Mouse (Mus musculus) liver, embryonic 16.5 days (tissue): ENCODE results near the gene Dyx1c1. TPM values are rescaled to one million over a fixed set of nuclear protein-coding genes. Genes with fewer than 3 reads are reported as not detected.

Source experiments
- ATAC-seq: fragments of 200-750 bp; cut with Nextera tagmentation; 2 replicates; pipeline ENCODE4 v1.8.0; 2017; ENCODE audit warnings: low read depth, mild to moderate bottlenecking, moderate number of reproducible peaks, moderate library complexity
- H3K27ac ChIP-seq: fragments of 300-500 bp; sonication (generic); 2 replicates; pipeline ENCODE4 v1.5.1; 2014; ENCODE audit warnings: mild to moderate bottlenecking, low read length
- H3K27me3 ChIP-seq: fragments of 300-500 bp; sonication (generic); 2 replicates; pipeline ENCODE4 v1.6.1; 2014; ENCODE audit warnings: low read depth, low read length, mixed read lengths; ENCODE audit not compliant: control insufficient read depth, insufficient read depth
- H3K36me3 ChIP-seq: fragments of 300-500 bp; sonication (generic); 2 replicates; pipeline ENCODE4 v1.6.1; 2014; ENCODE audit warnings: mild to moderate bottlenecking; ENCODE audit not compliant: control insufficient read depth, insufficient read depth
- H3K4me1 ChIP-seq: fragments of 300-500 bp; sonication (generic); 2 replicates; pipeline ENCODE4 v1.6.1; 2014; ENCODE audit warnings: low read depth, low read length, mixed read lengths; ENCODE audit not compliant: control insufficient read depth
- H3K4me2 ChIP-seq: fragments of 300-500 bp; sonication (generic); 2 replicates; pipeline ENCODE4 v1.6.1; 2014; ENCODE audit warnings: low read depth, low read length, mixed read lengths
- H3K4me3 ChIP-seq: fragments of 300-500 bp; sonication (generic); 2 replicates; pipeline ENCODE4 v1.5.1; 2014; ENCODE audit warnings: low read depth, mild to moderate bottlenecking, low read length
- H3K9ac ChIP-seq: fragments of 300-500 bp; sonication (generic); 2 replicates; pipeline ENCODE4 v1.6.1; 2014; ENCODE audit warnings: low read depth, low read length
- H3K9me3 ChIP-seq: fragments of 300-500 bp; sonication (generic); replicated peaks from 2 replicates; pipeline ENCODE4 v1.6.1; 2016; ENCODE audit warnings: low read length; ENCODE audit not compliant: control insufficient read depth
- WGBS: fragments of 180-500 bp; shearing (Covaris S2); extraction: QIAGEN DNeasy Blood & Tissue Kit; methylation state at CpG from one replicate; pipeline ENCODE4 v1.1.7; 2014; ENCODE audit not compliant: insufficient replicate concordance; 5-methylcytosine and 5-hydroxymethylcytosine counted together
- polyA plus RNA-seq: library from polyadenylated mRNA; unstranded; fragments of >200 nt; fragmentation: Nextera tagmentation; extraction: Ambion mirVana; gene quantifications from 2 replicates; pipeline ENCODE4 v1.2.1, GENCODE M21; 2015

Dyx1c1 gene
- polyA plus RNA-seq, 1 experiment from 2014 or later, result 0.05 TPM

DNA sequence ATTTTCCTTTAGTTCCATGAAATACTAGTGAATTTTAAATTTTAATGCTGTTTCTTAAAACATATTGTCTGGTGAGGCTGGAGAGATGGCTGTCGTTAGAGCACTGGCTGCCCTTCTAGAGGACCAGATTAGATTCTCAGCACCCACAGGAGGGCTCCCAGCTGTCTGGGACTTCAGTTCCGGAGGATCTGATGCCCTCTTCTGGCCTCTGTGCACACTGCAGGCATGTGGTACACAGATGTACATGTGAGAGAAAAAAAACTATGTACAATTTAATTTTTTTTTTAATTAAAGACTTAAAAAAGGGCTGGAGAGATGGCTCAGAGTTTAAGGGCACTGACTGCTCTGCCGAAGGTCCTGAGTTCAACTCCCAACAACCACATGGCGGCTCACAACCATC is 23.3 kb upstream of the Dyx1c1 start:
- H3K4me2 ChIP-seq, result no peak overlapping the region
- H3K4me3 ChIP-seq, result no peak overlapping the region
- H3K9me3 ChIP-seq, result no peaks in the 10 kb centered on the region
- H3K9ac ChIP-seq, result no peak overlapping the region
- no peaks in the 10 kb centered on the region for H3K27me3 ChIP-seq
- H3K36me3 ChIP-seq, result no peaks in the 10 kb centered on the region
- H3K4me1 ChIP-seq, result no peaks in the 10 kb centered on the region
- no peak overlapping the region for H3K27ac ChIP-seq
- 63% methylated on average over 4 of the region's 4 CpGs for WGBS
- no peak for ATAC-seq

DNA sequence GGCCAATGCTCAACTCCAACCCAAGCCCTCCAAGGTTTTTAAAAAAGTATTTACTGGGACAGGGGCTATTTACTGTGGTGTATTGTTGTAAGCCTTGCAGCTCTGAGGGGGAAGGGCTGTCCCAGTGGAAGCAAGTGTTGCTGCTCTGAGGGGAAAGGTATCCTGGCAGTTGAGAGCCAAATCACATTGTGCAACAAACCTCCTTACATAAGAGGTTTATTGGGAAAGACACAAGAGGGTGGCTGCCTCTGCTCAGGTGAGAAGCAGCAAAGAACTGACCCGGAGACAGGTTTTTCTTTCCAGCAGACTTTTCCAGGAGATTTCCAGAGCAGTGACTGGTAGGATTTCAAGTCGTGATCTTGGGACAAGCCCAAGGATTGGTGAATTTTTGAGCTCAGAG is 22.3 kb upstream of the Dyx1c1 start:
- Histone ChIP-seq H3K4me1 (no peaks in the 10 kb centered on the region), H3K4me3 (no peak overlapping the region), H3K27ac (no peak overlapping the region), H3K27me3 (no peaks in the 10 kb centered on the region), H3K9me3 (no peaks in the 10 kb centered on the region), H3K9ac (no peak overlapping the region), H3K4me2 (no peak overlapping the region), H3K36me3 (no peaks in the 10 kb centered on the region)
- 57% methylated on average over 2 of the region's 2 CpGs for WGBS
- no peak for ATAC-seq

- Histone ChIP-seq H3K4me2 (no peak overlapping the region), H3K9me3 (no peaks in the 10 kb centered on the region), H3K4me1 (no peaks in the 10 kb centered on the region), H3K9ac (no peak overlapping the region), H3K36me3 (no peaks in the 10 kb centered on the region), H3K4me3 (no peak overlapping the region), H3K27me3 (no peaks in the 10 kb centered on the region), H3K27ac (no peak overlapping the region)
- ATAC-seq, result no peak
- 51% methylated on average over 3 of the region's 3 CpGs for WGBS
Measured at GRCm38 (mm10) chr9:72943424-72943823, 15.2 kb upstream of the Dyx1c1 start.

GRCm38 (mm10) chr9:72944286-72944685 is 14.3 kb upstream of the Dyx1c1 start:
- H3K4me2 ChIP-seq, result no peak overlapping the region
- H3K9ac ChIP-seq, result no peak overlapping the region
- H3K9me3 ChIP-seq, result no peaks in the 10 kb centered on the region
- no peaks in the 10 kb centered on the region for H3K4me1 ChIP-seq
- H3K27ac ChIP-seq, result no peak overlapping the region
- WGBS, result 76% methylated on average over 13 of the region's 13 CpGs
- no peaks in the 10 kb centered on the region for H3K27me3 ChIP-seq
- ATAC-seq, result no peak
- H3K4me3 ChIP-seq, result no peak overlapping the region
- H3K36me3 ChIP-seq, result no peaks in the 10 kb centered on the region

- ATAC-seq, result no peak
- H3K27me3 ChIP-seq, result no peaks in the 10 kb centered on the region
Measured at GRCm38 (mm10) chr9:72947010-72947409, 11.6 kb upstream of the Dyx1c1 start.

GRCm38 (mm10) chr9:72949572-72949971 is 9.0 kb upstream of the Dyx1c1 start:
- Histone ChIP-seq H3K9ac (no peak overlapping the region), H3K4me3 (no peak overlapping the region), H3K27ac (no peak overlapping the region), H3K36me3 (no peaks in the 10 kb centered on the region), H3K4me1 (no peaks in the 10 kb centered on the region), H3K9me3 (no peaks in the 10 kb centered on the region), H3K4me2 (no peak overlapping the region), H3K27me3 (no peaks in the 10 kb centered on the region)
- ATAC-seq, result no peak
- WGBS, result 61% methylated on average over 7 of the region's 7 CpGs

More at GRCm38 (mm10) chr9:72947010-72947409, 11.6 kb upstream of the Dyx1c1 start:
- H3K9me3 ChIP-seq, result no peaks in the 10 kb centered on the region
- no peak overlapping the region for H3K9ac ChIP-seq
- H3K4me3 ChIP-seq, result no peak overlapping the region
- H3K4me1 ChIP-seq, result no peaks in the 10 kb centered on the region
- no peaks in the 10 kb centered on the region for H3K36me3 ChIP-seq
- WGBS, result 58% methylated on average over 1 of the region's 1 CpGs
- H3K4me2 ChIP-seq, result no peak overlapping the region
- no peak overlapping the region for H3K27ac ChIP-seq

DNA sequence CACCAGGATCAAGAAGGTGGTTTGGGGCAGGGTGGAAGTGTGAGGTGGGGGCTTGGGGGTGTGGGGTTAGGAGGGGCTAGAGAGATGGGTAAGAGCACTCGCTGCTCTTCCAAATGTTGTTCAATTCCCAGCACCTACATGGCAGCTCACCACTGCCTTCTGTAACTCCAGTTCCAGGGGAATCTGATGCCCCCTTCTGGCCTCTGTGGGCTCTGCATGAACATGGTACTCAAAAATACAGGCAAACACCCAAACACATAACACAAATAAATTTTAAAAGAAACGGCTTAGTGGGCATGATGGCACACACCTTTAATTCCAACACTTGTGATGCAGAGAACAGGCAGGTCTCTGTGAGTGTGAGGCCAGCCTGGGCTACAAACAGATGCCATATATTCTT is 3.8 kb upstream of the Dyx1c1 start:
- Histone ChIP-seq H3K36me3 (no peaks in the 10 kb centered on the region), H3K4me1 (peaks cover 4% of the 10 kb centered on the region), H3K4me2 (no peak overlapping the region), H3K9me3 (no peaks in the 10 kb centered on the region), H3K27ac (no peak overlapping the region), H3K27me3 (no peaks in the 10 kb centered on the region), H3K4me3 (no peak overlapping the region), H3K9ac (no peak overlapping the region)
- 43% methylated on average over 2 of the region's 2 CpGs for WGBS
- ATAC-seq, result no peak

GRCm38 (mm10) chr9:72955546-72955945 is 3.0 kb upstream of the Dyx1c1 start:
- H3K9ac ChIP-seq, result no peak overlapping the region
- H3K27me3 ChIP-seq, result no peaks in the 10 kb centered on the region
- no peak overlapping the region for H3K27ac ChIP-seq
- H3K36me3 ChIP-seq, result no peaks in the 10 kb centered on the region
- ATAC-seq, result no peak
- 13% methylated on average over 1 of the region's 1 CpGs for WGBS
- H3K4me1 ChIP-seq, result peaks cover 4% of the 10 kb centered on the region
- no peak overlapping the region for H3K4me2 ChIP-seq
- no peak overlapping the region for H3K4me3 ChIP-seq
- no peaks in the 10 kb centered on the region for H3K9me3 ChIP-seq

DNA sequence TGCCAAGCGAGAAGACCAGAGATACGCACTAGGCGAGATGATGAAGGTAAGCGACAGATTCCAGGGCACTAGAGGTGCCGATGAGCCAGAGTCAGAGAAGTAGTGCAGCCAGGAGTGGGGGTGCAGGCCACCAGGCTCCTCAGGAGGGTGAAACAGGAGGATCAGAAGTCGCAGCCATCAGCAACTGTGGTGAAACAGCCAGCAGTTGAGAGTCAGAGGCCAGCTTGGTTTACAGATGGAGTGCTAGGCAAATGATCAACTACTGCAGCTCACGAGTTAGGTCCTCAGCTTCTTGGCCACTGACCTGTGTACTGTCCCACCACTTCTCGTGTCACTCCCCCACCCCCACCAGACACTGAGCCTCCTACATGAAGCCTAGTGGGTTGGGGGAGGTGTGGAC is 2.8 kb downstream of the Dyx1c1 start:
- H3K4me2 ChIP-seq, result no peak overlapping the region

GRCm38 (mm10) chr9:72961959-72962358 is 3.4 kb downstream of the Dyx1c1 start:
- no peak overlapping the region for H3K4me3 ChIP-seq
- H3K9me3 ChIP-seq, result no peaks in the 10 kb centered on the region
- no peaks in the 10 kb centered on the region for H3K36me3 ChIP-seq
- no peak overlapping the region for H3K27ac ChIP-seq
- H3K4me2 ChIP-seq, result no peak overlapping the region
- peaks cover 4% of the 10 kb centered on the region for H3K4me1 ChIP-seq
- no peak overlapping the region for H3K9ac ChIP-seq
- no peaks in the 10 kb centered on the region for H3K27me3 ChIP-seq
- 42% methylated on average over 15 of the region's 15 CpGs for WGBS
- no peak for ATAC-seq

More for the DNA sequence above, 2.8 kb downstream of the Dyx1c1 start:
- H3K27me3 ChIP-seq, result no peaks in the 10 kb centered on the region
- H3K4me1 ChIP-seq, result peaks cover 4% of the 10 kb centered on the region
- H3K36me3 ChIP-seq, result no peaks in the 10 kb centered on the region
- no peak overlapping the region for H3K27ac ChIP-seq
- no peak overlapping the region for H3K9ac ChIP-seq
- H3K4me3 ChIP-seq, result no peak overlapping the region
- H3K9me3 ChIP-seq, result no peaks in the 10 kb centered on the region
- ATAC-seq, result no peak
- WGBS, result 56% methylated on average over 8 of the region's 8 CpGs
